Mouse (Mus musculus) layer of hippocampus, postnatal 10 days (tissue): Measurements from ENCODE around the gene Mllt6. TPM values are rescaled to one million over a fixed set of nuclear protein-coding genes. Genes with fewer than 3 reads are reported as not detected.
"Not testable (repeated sequence)": the region's sequence is repeated elsewhere in the genome, so short reads cannot be mapped to it uniquely, and the experiment has no call there.

Source experiments
- DNase-seq, 2 experiments: peaks; one replicate each; pipeline ENCODE4 v3.0.0; 2021; ENCODE audit warnings: low spot score in 2 of 2
- microRNA-seq, 2 experiments: library from miRNA; unstranded; fragments of <30 nt; microRNA quantifications; one replicate each; pipeline ENCODE4 v1.2.0; 2021
- total RNA-seq, 2 experiments: library from RNA; stranded (reverse); gene quantifications; 2 replicates each; pipeline ENCODE4 v1.2.3; 2021

Mllt6 gene
- total RNA-seq, 2 experiments from 2014 or later, result 50.5 to 55.5 TPM

DNA sequence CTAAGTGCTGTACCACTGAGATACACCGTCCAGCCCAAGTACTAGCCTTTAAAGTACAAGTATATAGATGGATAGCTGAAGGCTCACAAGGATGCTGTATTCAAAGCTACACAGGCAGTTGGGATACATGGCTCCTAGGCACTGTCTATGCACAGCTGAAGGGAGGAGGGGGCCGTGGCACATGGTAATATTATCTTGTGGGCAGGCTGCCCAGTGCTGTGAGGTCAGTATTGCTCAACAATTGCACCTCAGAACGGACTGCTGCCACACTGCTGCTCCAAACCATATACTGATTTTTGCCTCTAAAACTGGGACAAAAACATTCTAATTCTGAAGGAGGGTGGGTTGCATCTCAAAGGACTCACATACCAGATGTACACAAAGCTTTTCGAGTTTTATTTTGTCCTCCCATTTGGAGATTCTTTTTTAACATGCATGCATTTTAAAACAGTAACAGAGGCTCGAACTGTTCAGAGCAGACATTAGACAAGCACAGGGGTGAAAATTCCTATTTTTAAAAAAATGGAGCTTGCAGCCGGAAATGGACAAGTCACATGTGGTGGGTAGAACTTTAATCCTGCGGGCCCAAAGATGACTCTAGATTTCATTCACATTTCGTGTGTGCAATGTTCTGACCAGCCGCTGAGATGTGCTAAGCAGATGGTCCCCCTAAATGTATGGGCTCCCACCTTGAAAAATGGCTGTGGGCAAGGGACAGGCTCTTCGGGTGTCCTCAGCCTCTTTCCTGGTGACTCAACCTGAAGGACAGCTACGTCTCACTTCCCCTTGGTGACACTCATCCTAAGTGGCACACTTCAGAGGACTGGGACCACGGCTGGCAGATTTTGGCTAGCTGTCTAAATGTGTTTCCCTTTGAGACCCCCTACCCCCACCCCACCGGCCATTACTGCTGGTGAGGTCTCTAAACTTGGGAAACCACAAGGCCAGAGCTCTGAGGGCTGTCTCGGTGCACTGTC, 51.9 kb downstream of the Mllt6 start:
- DNase-seq, result no peak

DNA sequence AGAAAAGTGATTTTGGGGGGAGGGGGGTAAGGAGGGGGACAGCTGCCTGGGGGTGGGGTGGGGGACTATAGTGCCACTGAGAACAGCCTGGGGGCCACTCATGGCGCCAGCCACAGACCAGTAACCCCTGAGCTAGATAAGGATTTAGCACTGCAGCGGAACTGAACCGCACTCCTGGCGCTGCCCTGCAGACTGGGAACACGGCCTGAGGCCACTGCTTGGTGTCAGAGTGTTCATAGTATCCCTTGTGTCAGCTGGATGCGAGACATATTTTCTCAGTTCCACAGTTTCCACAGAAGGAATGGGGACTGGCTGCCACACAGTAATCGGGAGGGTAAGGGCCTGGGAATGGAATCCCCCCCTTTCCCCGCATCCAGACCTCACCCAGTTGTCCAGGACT, 52.8 kb downstream of the Mllt6 start:
- DNase-seq, result no peak

DNA sequence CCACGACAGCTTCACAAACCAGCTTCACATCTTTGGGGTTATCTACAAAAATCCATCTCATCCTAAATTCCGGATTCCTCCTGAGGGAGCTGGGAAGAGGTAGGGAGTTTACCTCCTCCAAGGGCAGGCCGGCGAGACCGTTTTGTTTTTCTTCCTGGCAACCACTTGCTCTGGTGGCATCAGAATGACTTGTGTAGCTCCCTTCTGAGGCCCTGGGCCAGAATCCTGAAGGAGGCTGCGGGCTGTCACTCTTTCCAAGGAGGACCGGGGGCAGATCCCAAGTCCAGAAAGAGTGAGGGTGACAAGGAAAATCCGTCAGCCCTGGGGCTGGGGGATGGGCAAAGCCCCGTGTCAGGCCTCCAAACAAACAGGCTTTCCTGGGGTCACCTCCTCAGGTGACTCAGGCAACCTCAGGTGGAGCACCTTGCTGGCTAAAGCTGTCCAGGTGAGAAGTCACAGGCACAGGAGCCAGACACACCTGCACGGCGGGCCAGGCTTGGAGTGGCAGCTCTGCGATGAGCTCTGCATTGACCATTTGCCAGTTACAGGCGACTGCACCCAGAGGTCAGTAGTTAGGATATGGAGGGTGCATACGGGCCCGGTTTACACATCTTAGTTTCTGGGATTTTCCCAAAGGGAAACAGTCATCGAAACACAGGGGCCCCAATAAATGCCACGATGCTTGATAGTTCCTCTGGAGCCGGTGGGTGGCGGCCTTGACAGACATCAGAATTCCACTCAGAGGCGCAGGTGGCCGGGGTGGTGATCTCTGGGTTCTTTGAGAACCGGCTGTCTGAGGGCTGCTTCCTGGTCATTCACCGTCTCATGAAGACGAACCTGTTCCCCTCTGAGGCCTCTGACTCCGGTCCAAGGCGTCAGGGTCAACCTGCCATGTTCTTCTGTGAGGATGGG, 54.4 kb downstream of the Mllt6 start:
- DNase-seq, result no peak

DNA sequence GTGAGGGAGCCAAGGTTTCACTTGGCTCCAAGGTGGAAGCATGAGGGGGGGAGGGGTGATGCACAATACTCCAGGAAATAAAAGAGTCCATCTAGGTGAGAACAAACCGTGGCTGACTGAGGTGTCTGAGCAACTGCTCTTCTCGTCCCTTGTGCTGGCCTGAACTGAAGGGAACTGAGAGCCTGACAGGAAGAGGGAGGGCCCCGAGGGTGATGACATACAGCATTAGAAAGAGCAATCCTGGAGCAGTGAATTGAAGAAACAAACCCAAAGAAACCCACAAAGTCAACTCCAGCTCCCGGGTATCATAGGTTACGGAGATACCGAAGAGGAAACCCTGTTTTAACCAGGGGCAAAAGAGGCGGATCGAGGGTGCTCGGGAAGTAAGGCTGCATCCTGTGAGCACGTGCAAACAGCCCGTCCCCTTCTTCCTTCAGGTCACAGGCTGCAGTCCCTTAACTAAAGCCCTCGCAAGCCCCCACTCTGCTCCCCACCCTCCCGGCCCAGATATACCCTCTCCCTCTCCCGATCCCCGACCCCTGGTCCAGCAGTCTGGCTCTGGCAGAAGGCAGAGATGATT, 55.2 kb downstream of the Mllt6 start:
- DNase-seq, result no peak

DNA sequence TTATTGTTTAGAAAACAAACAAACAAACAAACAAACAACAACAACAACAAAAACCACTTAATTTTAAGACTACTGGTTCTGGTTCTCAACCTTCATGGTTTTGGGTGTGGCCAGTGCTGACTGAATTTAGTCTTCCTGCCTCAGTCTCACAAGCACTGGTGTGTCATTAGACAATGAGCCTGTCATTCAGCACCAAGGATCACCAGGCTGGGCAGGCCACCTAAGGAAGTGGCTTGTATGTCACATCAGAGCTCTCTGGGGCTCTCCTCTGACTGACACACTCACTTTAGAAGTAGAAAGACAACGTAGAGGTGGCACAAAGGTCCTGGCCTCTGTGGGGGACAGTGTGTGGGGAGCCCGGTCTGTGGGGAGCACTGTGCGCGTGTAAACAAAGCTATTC, 55.8 kb downstream of the Mllt6 start:
- DNase-seq, result no peak

DNA sequence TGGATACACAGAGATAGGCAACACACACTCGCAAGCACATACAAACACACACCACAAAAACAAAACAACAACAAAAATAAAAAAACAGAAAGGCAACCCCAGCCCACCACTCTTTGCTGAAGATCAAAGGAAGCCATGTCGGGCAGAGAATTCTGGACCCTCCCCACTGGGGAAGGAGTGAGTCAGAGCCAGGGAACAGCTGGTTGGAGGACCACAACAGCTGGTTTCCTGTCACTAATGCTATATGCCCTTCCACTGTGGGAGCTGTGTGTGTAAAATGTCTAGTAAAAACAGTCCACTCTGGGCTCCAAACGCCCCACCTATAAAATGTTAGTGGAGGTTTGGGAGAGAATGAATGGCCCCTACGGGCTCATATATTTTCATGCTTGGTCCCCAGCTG, 58.1 kb downstream of the Mllt6 start:
- DNase-seq, result no peak

DNA sequence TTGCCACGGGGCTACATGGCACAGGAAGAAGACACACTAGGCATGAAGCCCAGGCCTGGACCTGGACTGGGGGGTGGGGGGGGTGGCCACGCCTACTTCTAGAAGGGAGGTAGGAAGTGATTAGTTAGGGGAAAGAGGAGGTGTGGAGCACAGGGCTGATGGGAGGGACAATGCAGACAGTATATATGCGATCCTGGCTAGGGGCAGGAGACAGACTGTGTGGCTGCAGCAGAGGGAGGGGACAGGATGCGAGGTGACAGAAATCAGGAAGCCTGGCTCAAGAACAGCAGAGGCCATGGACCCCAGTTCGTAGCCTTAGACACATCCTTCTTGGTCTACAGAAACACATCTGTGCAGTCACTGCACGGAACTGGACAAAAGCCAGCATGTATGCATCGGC, 60.5 kb downstream of the Mllt6 start:
- DNase-seq, result no peak

DNA sequence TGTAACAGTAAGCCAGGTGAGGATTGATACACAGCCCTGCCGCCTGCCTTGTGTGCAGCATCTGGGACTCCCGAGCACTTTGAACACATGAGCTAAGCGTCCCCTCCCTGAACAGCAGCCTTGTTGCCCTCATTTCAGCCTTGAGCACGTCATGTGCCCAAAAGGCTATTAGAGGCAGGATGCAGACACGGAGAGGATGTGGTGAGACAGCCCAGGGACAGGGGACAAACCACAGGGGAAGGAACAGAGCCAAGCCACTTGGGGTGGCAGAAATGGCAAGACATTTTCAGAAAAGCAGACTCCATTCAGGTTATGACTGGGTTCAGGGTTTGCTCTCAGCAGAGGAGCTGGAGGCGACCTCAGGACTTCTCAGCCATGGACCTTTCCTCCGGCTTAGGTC, 65.1 kb downstream of the Mllt6 start:
- no peak for DNase-seq

DNA sequence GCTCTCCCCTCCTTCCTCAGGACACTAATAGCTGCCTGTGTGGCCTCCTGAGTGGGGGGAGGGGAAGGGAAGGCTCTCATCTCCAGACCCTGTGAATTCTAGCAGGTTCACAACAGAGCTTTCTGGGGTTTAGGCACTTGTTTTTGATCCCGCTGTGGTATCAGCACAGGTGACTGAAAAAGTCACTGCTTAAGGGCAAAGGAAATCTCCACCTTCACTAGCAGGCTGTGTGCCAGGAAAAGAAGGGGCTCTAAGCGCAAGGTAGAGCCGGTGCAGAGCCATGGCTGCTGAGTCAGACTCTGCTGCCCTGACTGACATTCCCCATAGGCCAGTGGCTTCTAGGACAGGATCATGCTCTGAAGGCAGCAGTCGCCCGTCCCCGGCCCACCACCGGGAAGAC, 65.5 kb downstream of the Mllt6 start:
- DNase-seq, result no peak

DNA sequence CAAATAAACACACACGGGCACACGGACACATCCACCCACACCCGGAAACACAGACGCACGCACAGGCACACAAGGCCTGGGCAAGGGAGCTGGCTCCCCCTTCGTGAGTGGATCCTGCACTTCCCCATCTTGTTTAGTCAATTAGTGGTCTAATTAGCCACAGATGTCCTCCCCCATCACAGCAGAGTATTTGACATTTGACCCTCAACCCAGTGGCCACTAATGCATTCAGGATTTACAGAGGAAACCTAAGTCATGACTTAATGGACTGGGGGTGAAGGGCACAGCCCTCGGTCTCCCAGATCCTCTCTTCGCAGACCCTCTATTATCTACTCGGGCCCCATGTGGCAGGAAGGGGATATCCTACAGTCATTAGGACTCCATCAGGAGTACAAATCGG, 70.5 kb downstream of the Mllt6 start:
- no peak for DNase-seq

DNA sequence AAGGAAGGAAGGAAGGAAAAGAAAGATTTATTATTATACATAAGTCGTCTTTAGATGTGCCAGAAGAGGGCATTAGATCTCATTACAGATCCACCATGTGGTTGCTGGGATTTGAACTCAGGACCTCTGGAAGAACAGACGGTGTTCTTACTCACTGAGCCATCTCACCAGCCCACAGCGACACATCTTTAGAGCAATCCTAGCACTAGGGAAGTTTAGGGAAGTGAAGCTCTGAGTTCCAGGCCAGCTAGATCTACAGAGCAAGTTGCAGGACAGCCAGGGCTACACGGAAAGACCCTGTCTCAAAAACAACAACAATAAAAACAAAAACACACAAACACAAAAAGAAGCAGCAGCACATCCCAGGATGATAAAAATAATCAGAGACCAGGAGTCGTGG, 71.6 kb downstream of the Mllt6 start:
- DNase-seq, result not testable (repeated sequence)

Small RNA genes lying within 50 kb of the gene (microRNA-seq; reads per million reads assigned to microRNA genes)
- gene Gm24158, result 0.22 to 0.39 reads per million in 2 experiments
- gene Mir6927, result 0 to 0.59 reads per million in 2 experiments

Other genes starting within 250 kb of the Mllt6 start
- 10 to 100 TPM; 73.3 to 77.4 TPM for gene Arhgap23, start 247.9 kb upstream of the Mllt6 start, total RNA-seq
- under 1 TPM in 1 of 2 experiments, not detected in 1; 0.22 TPM for gene 4933428G20Rik, start 163.1 kb upstream of the Mllt6 start, total RNA-seq
- gene Srcin1, start 87.2 kb upstream of the Mllt6 start, total RNA-seq, result 100 to 1,000 TPM; 271 to 286 TPM
- gene Epop, start 33.7 kb upstream of the Mllt6 start, total RNA-seq, result 1 to 10 TPM; 7.4 to 9.8 TPM
- gene Cisd3, start 22.4 kb downstream of the Mllt6 start, total RNA-seq, result 10 to 100 TPM; 34.3 to 40.1 TPM
- gene Pcgf2, start 37.1 kb downstream of the Mllt6 start, total RNA-seq, result 10 to 100 TPM; 51.0 to 52.0 TPM
- gene Psmb3, start 40.0 kb downstream of the Mllt6 start, total RNA-seq, result 100 to 1,000 TPM; 146 to 170 TPM
- gene Pip4k2b, start 81.3 kb downstream of the Mllt6 start, total RNA-seq, result 100 to 1,000 TPM; 121 to 138 TPM
- 10 to 100 TPM; 19.5 to 20.6 TPM for gene Cwc25, start 103.1 kb downstream of the Mllt6 start, total RNA-seq
- under 1 TPM; 0.58 to 0.85 TPM for gene 1700001P01Rik, start 112.5 kb downstream of the Mllt6 start, total RNA-seq
- 100 to 1,000 TPM; 458 to 501 TPM for gene Rpl23, start 119.0 kb downstream of the Mllt6 start, total RNA-seq
- gene Lasp1, start 135.6 kb downstream of the Mllt6 start, total RNA-seq, result 100 to 1,000 TPM; 148 to 150 TPM
- 10 to 100 TPM; 33.9 to 34.7 TPM for gene B230217C12Rik, start 177.4 kb downstream of the Mllt6 start, total RNA-seq
- gene Fbxo47, start 220.7 kb downstream of the Mllt6 start, total RNA-seq, result under 1 TPM; 0.45 to 0.46 TPM